Mouse (Mus musculus) hematopoietic multipotent progenitor cell, adult 10-12 weeks (in vitro differentiated cells): ENCODE measurements around the gene Tmprss11g. TPM values are rescaled to one million over a fixed set of nuclear protein-coding genes. Genes with fewer than 3 reads are reported as not detected.

ENCODE experiments used
- polyA plus RNA-seq: library from polyadenylated mRNA; stranded (reverse); fragments of >175 nt; gene quantifications from 2 replicates; pipeline ENCODE4 v1.2.3, GENCODE M21; 2012; ENCODE audit warnings: low replicate concordance

Gene Tmprss11g
- not detected in 2 replicates for polyA plus RNA-seq

DNA sequence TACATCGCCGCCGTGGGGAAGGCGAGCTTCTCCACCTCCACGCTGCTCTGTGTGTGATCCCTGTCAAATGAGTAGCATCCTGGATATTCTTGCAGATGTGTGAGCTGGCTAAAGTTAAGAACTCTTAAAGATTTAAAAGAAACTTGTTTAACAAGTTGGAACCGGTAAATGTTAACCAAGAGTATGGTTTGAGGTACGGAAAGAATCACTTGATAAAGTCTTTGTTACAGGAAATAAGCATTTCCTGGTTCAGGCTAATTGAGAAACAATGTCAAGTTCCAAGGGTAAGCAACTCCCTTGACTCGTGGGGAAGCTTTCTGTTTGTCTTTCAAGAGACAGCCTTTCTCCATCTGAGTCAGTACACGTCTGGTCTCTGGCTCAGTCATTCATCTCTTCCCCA is at the start of gene Tmprss11g:
TSS of gene Tmprss11g (minus strand) at position 101 of the 400 bp plus-strand sequence.

DNA sequence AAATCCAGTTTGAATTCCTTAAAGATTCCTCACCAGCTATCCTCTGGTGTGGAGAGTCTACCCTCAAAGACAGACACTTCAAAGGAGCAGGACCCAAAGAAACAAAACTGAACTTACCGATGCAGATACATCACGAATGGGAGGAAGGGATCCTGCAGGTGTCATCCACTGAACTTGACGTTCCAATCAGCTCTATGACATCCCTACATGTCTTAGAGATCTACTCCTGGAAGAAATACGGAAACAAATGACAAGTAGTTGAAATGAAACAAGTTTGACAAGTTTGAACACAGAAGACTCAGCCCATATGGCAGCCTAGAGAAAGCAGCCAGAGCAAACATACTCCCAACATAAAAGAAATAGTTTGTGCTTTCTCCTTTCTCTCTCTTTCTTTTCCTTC is 49.5 kb downstream of the Tmprss11g start, which contains the start of gene Tmprss11a:
TSS of gene Tmprss11a (minus strand) at position 101 of the 400 bp plus-strand sequence.

Other genes starting within 250 kb of the Tmprss11g start
- not detected in 2 replicates for gene Tmprss11c, start 229.3 kb downstream of the Tmprss11g start, polyA plus RNA-seq
- not detected in 2 replicates for gene Tmprss11d, start 145.2 kb downstream of the Tmprss11g start, polyA plus RNA-seq
- gene Tmprss11a, start 49.6 kb downstream of the Tmprss11g start, polyA plus RNA-seq = not detected in 2 replicates
- gene Tmprss11f, start 113.8 kb upstream of the Tmprss11g start, polyA plus RNA-seq = not detected in 2 replicates
- not detected in 2 replicates for gene Tmprss11b, start 157.8 kb upstream of the Tmprss11g start, polyA plus RNA-seq
- not detected in 2 replicates for gene Tmprss11e, start 227.2 kb upstream of the Tmprss11g start, polyA plus RNA-seq